Mouse (Mus musculus) c-Kit-negative CD71-positive TER-119-positive erythroid progenitor cells, embryonic 14.5 days (primary cell): ENCODE measurements around the gene Adam10.

Source experiments
- DNase-seq: peaks from one replicate; pipeline ENCODE4 v3.0.0-alpha.2; 2013; ENCODE audit warnings: low read depth, low spot score

The Adam10 gene

DNA sequence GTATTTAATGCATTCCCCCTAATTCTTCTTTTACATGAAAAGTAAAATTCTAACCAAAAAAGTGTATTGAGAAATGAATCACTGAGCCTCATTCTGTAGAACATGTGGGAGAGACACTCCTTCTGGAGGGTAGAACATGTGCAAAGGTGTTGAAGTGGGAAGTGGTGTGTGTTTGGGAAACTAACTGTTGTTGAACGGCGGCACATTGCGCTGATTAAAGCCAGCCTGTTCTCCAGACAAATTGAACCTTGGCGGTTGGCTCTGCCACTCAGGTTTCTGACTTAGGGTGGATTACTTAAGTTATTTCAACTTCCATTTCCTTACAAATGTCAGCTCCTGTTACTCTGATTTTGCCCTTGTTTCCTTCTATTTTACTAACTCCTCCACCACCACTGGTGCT is 5.1 kb upstream of the Adam10 start:
- DNase-seq, result no peak

DNA sequence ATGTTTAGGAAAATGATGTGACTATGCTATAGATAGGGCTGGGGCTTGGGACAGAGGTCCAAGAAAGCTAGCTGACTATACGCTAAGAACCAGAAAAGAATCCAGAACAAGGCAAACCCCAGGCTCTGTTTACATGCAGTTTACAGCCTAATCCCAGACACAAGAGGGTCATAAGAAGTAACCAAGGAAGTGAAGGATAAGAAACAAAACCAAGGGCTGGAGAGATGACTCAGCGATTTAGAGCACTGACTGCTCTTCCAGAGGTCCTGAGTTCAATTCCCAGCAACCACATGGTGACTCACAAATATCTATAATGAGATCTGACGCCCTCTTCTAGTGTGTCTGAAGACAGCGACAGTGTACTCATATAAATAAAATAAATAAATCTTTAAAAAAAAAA is 3.7 kb upstream of the Adam10 start:
- no peak for DNase-seq

DNA sequence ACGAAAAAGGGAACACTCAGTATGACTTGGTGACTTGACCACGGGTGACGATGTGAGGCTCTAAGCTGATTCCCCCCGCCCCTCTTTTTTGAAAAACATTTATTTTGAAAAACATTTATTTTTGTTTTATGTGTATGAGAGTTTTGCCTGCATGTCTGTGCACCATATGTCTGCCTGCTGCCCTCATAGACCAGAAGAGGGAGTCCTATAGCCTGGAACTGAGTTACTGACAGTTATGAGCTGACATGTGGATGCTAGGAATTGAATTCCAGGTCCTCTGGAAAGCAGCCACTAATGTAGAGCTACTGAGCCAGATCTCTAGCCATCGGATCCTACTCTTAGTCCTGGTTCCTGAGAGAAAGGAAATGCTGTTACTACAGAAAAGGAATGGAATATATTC is 2.8 kb upstream of the Adam10 start:
- DNase-seq, result no peak

DNA sequence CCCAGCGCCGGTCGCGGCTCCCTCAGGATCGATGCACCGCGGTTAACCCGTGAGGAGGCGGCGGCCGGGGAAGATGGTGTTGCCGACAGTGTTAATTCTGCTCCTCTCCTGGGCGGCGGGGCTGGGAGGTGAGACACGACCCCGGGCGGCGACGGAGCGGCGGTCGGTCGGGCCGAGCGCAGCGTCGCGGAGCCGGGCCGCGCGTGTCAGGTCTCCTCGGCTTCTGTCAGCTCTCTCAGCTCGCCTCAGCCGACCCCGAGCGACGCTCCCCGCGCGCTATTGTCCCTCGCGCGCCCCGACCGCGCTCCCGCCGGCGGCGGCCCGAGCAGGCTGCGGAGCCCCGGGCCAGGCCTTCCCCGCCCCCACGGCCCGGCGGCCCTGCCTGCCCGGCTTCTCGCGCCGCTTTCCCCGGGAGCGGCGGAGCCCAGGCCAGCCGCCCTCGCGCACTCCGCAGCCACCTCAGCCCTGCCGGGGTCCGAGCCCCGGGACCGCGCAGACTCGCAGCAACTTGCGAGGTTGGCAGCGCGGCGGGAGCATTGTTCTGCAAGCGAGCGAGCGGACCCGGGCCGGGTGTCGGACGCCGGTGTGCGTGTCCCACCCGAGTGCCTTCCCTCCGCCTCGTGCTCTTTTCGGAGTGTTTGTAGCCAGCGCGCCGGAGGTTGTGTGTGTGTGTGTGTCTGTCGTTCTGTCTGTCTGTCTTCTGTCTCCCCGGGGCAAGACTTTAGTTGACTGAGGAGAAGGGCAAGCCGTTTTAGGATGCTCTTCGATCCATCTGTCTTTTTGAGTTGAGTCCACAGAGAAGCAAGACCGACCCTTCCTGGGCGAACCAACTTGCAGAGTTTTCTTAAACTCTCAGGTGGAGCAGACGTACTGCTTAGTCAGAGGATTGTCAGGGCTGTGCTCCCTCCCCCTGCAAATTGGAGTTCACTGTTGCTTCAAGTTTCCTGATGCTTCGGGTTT is 615 bp downstream of the Adam10 start:
- DNase-seq, result no peak

DNA sequence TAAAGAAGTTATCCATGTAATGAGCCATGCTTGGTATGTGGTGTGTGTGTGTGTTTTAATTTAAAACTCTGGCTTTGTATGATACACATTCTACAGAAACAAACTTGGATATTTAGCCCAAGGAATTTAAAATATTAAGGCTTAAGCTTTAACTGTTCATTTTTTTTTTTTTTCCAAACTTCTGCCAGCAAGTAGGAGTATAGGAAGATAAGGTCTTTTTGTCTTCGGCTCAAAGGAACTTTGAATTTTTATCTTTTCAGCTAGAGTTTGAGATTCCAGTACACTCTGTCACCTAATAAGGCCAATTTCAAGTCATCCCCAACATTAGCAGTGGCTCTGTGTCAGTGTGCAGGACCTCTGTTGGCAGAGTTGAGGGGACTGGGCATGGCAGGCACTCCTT is 3.4 kb downstream of the Adam10 start:
- no peak for DNase-seq

DNA sequence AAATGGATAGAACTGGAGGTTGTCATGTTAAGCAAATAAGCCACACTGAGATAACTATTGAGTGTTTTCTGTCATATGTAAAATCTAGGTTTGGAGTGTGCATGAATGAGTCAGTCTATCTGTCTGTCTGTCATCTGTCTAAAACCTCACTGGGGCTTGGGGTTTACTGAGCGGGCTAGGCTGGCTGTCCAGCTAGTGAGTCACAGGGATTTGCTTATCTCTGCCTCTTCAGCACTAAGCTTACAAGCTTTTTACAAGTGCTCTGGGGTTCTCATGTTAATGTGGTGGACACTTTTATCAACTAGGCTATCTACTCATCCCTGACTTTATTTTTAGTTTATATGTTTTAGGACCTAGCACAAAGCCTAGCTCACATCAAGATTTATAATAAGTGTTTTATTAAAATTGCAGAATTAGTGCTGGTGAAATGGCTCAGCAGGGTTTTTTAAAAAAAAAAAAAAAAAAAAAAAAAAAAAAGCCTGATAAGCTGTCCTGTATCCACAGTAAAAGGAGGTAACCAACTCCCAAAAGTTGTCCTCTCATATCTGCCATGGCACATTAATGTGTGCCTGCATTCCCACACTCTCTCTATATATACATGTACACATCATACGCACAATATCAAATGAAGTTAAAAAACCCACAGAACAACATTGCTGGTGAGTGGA is 9.6 kb downstream of the Adam10 start:
- DNase-seq, result no peak

DNA sequence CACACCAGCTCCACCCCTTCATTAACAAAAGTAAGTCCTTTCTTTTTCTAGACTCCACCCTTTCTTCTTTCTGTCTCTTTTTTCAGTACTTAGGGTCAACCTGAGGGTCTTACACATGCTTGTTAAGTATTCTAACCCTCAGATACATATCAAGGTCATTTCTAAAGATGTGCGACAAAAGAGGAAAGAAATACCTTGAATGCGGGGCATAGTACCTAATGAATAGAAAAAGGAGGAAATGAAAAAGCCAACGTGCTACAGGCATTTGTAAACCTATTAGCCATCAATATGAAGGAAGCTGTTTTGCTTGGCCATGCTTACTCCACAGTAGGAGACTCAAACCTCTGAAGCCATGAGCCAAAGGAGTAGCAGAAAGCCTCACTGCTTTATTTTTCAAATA is 11.1 kb downstream of the Adam10 start:
- DNase-seq, result no peak

DNA sequence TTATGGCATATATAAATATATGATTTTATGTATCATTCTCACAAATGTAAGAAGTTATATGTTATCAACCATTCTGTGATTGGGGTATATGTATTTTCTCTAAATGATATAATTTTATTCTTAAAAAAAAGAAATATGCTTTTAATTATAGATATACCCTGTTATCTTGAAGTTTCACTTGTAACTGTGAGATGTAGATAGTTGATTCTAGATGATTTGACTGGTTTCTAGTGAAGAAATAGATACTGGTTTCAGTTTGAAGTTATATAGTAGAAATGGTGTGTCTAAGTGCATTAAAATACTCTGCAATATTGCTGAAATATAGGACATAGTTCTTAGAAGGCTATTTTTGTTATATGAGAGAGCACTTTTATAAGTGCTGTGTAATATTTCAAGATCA is 11.8 kb downstream of the Adam10 start:
- DNase-seq, result no peak

DNA sequence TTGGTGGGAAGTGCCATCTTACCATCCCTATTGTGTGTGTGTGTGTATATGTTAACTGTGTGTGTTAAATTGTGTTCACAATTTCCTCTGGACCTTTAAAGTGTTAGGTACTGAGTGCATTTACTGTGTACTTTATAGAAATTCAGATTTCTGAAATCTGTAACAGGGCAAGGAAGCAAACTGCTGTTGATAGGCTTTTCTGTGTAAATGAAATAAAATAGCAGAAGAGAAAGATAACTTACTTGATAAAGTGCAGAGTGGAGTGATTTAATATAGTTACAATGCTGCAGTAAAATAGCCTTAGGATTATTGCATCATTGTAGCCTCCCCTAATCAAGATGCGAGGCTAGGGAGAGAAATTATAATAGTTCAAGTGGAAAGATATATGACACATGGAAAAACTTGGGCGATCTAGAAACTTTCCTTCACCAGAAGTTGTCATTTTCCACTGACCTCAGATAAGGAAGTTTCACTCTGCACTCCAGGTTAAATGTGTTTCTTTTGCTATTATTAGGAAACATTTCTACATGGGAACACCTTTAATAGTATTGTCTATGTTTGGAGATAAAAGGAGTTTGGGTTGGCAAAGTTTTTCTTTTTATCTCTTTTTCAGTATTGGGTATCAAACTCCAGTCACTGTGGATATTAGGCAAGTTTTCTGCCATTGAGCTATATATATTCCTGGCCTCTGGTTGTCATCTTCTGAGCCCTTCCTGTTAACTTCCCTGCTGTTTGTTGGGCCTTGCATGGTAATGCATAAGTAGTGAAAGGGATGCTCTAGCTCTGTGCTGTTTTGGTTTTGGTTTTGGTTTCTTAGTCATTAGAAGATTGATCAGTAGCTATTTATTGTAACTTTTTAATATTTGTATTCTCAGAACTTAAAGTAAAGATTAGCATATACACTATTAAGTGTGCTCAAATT is 13.2 kb downstream of the Adam10 start:
- DNase-seq, result no peak

DNA sequence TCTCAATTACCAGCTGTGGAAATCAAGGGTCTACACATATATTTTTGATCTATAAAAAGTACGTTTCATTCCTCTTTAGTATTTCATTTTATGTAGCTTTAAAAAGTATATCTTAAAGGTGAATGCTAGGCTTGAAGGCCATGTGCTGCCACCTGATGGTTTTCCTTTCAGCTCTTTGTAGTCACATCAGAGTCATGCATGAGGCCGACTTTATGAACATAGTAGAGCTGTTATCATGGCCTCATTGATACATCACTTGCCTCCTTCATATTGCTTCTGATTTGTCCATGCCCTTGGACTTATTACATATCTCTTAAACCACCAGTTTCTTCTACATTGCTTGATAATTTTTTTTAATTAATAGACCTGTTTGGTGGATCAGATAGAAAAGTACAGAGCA is 16.9 kb downstream of the Adam10 start:
- no peak for DNase-seq

DNA sequence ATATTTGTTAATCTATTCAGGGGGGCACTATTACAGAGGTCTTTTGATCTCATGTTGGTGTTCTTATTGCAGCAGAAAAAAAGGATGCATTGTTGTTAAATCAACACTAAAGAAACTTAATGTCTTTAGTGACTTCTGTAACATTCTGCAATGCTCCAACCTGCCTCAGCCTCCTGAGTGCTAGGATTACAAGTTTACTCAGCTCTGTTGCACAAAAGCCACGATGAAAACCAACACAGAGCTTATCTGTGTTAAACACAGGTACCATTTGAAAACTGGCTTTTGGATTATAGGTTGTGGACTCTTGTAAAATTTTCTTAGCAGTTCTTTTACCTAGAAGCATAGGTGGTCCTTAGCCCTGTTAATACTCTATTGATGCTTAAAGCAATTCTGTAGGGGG is 19.3 kb downstream of the Adam10 start:
- no peak for DNase-seq

DNA sequence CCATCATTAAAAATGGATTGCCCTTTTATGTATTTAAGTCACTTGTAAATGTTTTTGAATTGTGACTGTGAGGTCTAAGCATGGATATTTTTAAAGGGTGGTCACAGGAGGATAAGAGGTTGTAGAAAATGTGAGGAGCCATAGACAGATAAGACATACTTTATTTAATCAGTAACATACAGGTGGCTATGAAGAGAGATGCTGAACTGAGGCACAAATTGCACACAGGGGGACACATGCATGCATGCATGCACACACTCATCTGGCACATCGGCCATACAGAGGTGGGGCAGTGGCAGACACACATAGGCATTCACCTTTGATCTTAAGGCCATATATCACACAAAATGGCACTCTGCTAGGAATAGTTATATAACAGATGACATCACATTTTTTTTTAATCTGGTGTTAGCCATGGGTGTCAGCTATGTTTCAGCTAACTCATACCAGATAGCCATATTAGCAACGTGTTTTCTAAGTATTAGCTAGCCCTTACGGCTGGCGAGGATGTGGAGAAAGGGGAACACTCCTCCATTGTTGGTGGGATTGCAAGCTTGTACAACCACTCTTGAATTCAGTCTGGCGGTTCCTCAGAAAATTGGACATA is 24.9 kb downstream of the Adam10 start:
- no peak for DNase-seq

DNA sequence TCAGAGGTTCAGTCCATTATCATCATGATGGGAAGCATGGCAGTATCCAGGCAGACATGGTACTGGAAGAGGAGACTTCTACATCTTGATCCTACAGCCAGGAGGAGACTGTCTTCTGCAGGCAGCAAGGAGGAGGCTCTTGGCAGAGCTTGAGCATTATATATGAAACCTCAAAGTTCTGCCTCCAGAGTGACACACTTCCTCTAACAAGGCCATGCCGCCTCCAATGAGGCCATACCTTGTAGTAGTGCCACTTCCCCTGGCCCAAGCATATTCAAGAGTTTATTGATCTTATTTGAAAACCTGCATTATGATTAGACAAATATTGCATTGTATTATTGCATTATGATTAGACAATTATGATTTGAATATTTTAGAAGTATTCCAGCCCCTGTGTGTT is 27.6 kb downstream of the Adam10 start:
- no peak for DNase-seq

DNA sequence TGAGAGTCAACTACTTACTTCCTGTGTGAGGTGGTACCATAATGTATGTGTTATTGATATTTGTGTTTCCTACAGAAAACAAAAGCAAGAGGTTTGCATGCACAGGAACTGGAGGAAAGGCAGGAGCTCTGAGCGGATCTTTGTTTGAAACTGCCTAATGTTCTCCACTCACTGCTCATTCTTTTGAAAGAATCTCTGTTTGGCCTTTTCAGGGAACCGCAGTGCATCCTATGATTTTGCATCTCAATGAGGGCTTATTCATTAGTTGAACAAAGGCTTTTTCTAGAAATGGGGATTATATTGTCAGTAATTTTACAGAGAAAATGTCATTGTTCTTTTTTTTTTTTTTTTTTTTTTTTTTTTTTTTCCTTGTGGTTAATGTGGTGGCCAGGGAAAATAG is 50.7 kb downstream of the Adam10 start:
- DNase-seq, result no peak

DNA sequence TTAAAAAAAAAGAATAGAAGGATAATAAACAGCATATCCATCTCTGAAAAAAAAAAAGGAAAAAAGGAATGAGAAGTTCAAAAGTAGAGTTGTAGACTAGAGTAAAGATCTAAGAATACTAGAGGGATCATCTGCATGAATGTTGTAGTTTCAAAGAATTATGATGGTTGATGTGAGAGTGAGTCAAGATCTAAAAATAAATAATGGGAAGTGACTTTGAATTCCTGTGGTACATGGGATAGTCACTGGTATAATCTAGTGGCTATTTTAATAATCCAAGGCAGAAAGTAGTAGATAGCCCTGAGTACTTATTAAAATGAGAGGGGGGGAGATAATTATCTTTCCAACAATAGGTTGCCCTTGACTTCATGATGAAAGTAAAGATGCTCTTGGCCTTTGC is 52.3 kb downstream of the Adam10 start:
- no peak for DNase-seq

DNA sequence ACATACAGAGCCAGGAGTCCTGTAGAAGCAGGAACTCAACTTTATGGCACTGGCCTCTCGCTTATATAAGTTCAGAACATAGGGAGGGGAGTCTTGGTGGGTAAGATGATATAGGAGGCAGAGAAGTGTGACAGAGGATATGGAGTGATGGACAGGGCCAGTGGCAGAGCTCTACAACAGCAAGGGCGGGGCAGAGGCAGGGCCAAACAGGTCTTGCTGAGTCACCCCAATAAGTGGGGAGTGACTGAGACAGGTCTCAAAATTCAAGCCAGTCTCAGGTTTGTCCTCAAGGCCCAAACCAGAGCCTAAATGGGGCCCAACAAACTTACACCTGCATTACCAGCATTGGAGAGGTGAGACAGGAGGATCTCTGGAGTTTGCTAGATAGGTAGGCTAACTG is 54.4 kb downstream of the Adam10 start:
- DNase-seq, result peak; percentile 71

DNA sequence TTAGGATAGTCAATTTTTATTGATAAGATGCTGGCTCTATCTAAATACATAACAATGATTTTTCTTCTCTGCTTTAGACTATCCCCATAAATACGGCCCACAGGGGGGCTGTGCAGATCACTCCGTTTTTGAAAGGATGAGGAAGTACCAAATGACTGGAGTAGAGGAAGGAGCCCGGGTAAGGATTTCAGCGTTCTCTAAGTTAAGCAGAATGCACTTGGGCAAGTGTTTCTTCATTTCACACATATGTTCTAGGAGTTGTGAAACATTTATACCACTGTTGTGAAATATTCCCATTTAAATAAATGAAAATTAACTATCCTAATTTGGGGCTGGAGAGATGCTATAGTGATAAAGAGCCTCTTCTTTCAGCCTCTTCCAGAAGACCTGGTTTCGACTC is 61.2 kb downstream of the Adam10 start:
- no peak for DNase-seq

DNA sequence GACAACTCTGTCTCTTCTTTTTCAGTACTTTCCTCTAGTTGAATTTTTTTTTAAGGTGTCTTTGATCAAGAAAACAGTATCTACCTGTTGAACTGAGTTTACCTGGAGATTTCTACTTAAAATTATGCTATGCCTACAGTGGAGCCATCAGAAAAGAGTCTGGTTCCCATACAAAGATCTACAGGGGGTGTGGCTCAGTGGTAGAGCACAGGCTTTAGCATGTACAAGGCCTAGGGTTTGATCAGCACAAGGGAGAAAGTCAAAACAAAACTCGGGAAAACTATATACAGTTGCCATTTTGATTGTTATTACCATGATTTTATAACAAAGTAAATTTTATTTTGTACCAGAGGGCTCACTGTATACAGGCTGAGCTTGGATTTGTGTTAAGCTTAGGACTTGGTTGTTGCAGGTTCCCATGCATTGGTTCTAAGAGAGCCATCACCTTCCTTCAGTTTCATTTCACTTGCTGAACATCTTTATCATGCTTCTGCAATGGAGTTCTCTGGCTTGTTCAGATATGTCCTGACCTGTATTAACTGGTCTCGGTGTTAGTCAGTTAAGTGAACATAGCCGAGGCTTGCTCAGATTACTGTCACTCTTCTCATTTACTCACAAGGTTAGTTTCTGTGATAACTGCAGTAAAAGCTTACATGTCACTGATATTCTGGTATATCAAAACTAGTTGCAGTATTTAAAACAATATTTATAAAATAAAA is 72.9 kb downstream of the Adam10 start:
- DNase-seq, result no peak

DNA sequence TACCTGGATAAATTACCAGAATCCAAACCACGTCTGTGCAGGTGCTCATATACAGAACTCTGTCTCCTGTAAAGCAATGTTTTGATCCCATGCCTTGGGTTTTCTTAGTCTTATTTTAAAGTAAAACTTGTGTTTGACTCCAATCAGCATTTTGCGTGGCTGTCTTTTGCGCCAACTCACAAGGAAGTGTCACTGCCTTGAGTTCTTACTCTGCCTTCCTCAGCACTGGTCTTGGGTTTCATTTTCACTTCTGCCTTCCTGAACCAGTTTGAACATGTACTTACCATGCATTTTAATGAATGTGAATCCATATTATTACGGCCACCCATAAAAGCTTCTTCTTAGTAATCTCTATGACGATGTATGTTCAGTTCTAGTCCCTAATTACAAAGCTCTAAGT is 82.2 kb downstream of the Adam10 start:
- no peak for DNase-seq

DNA sequence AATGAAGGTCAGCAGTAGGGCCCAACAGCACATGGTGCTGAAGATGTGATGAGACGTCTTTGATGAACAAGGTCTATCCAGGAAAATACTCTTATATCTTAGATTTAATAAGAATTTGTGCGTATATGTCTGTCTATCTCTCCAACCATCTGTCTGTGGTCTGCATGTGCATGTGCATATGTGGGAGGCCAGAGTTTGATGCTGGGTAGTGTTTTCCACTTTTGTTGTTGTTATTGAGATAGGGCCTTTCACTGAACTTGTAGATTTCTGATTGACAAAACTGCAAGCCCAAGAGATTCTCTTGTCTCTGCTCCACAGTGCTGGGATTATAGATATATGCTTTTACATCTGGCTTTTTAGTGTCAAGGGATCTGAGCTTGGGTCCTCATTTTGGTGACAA is 96.7 kb downstream of the Adam10 start:
- no peak for DNase-seq

DNA sequence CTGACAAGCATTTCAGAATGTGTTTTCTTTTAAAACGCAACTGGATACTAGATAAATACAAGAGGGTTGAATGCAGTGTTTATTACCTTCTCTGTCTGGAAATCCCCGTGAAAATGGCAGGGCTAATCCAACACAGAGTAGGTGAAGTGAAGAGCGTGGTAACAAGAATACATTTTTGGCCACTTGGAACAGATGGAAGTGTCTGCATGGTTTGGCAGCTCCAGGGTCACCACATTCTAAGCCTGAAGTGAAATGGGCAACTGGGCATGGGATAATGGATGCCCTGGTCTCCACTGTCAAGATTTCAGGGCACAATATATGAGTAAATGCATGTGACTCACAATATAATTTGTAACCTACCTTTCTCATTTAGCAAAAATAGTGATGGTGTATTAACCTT is 103.4 kb downstream of the Adam10 start:
- no peak for DNase-seq
